Mouse (Mus musculus) liver, postnatal 0 days (tissue): ENCODE data around the gene Tmem205.

Experiments
- CTCF ChIP-seq: sonication (generic); IDR thresholded peaks from 2 replicates; pipeline ENCODE4 v1.5.1; 2016; ENCODE audit warnings: antibody characterized with exemption, low read depth
- EP300 ChIP-seq: IDR thresholded peaks from 2 replicates; pipeline ENCODE4 v1.6.1; 2016; ENCODE audit warnings: antibody characterized with exemption, low read depth, mild to moderate bottlenecking

DNA sequence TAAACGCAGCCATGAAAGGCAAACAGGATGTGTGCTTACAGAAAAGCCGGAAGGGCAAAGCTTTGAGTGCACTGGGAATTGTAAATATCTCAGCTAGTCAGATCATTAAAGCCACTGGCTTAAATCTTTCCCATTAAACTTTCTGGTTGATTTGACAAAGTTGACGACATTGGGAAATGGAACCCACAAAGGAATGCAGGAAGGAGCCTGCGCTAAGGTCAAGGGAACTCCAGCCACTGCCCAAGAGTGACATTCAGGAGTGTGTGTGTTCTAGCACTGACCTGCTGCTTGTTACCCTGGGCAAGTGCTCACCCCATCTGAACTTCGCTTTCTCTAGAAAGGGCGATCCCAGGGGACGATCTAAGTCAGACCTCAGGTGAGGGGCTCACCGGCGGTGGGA, 32.8 kb upstream of the Tmem205 start:
- TF ChIP-seq EP300, result no peak
- TF ChIP-seq CTCF, result no peak
